Mouse (Mus musculus) intestine, embryonic 16.5 days (tissue): ENCODE results near the gene Wdr92. TPM values are rescaled to one million over a fixed set of nuclear protein-coding genes. Genes with fewer than 3 reads are reported as not detected.
"Not testable (repeated sequence)": the region's sequence is repeated elsewhere in the genome, so short reads cannot be mapped to it uniquely, and the experiment has no call there.

ENCODE experiments used
- ATAC-seq: fragments of 200-750 bp; cut with Nextera tagmentation; 2 replicates; pipeline ENCODE4 v1.8.0; 2017; ENCODE audit warnings: moderate TSS enrichment, moderate library complexity
- H3K27ac ChIP-seq: fragments of 300-500 bp; sonication (generic); 2 replicates; pipeline ENCODE4 v1.5.1; 2014; ENCODE audit warnings: mild to moderate bottlenecking, low read length
- H3K27me3 ChIP-seq: fragments of 300-500 bp; sonication (generic); replicated peaks from 2 replicates; pipeline ENCODE4 v1.6.1; 2014; ENCODE audit warnings: low read length, control low read depth, mixed read lengths; ENCODE audit not compliant: control insufficient read depth, insufficient read depth
- H3K36me3 ChIP-seq: fragments of 300-500 bp; sonication (generic); 2 replicates; pipeline ENCODE4 v1.6.1; 2014; ENCODE audit warnings: low read length, control low read depth; ENCODE audit not compliant: control insufficient read depth, insufficient read depth
- H3K4me1 ChIP-seq: fragments of 300-500 bp; sonication (generic); 2 replicates; pipeline ENCODE4 v1.6.1; 2014; ENCODE audit warnings: low read length, control low read depth, mixed read lengths; ENCODE audit not compliant: control insufficient read depth, insufficient read depth
- H3K4me2 ChIP-seq: fragments of 300-500 bp; sonication (generic); 2 replicates; pipeline ENCODE4 v1.6.1; 2014; ENCODE audit warnings: low read depth, low read length, control low read depth
- H3K4me3 ChIP-seq: fragments of 300-500 bp; sonication (generic); 2 replicates; pipeline ENCODE4 v1.5.1; 2014; ENCODE audit warnings: mild to moderate bottlenecking, low read length
- H3K9ac ChIP-seq: fragments of 300-500 bp; sonication (generic); 2 replicates; pipeline ENCODE4 v1.6.1; 2014; ENCODE audit warnings: low read depth, low read length
- H3K9me3 ChIP-seq: fragments of 300-500 bp; sonication (generic); 2 replicates; pipeline ENCODE4 v1.6.1; 2016; ENCODE audit warnings: low read length, control low read depth; ENCODE audit not compliant: control insufficient read depth
- WGBS: fragments of 180-500 bp; shearing (Covaris S2); extraction: QIAGEN DNeasy Blood & Tissue Kit; methylation state at CpG from one replicate; pipeline ENCODE4 v1.1.7; 2014; 5-methylcytosine and 5-hydroxymethylcytosine counted together
- polyA plus RNA-seq: library from polyadenylated mRNA; unstranded; fragments of >200 nt; fragmentation: Nextera tagmentation; extraction: Ambion mirVana; gene quantifications from 2 replicates; pipeline ENCODE4 v1.2.1, GENCODE M21; 2015

The Wdr92 gene
- polyA plus RNA-seq, 1 experiment from 2014 or later, result 25.3 TPM

DNA sequence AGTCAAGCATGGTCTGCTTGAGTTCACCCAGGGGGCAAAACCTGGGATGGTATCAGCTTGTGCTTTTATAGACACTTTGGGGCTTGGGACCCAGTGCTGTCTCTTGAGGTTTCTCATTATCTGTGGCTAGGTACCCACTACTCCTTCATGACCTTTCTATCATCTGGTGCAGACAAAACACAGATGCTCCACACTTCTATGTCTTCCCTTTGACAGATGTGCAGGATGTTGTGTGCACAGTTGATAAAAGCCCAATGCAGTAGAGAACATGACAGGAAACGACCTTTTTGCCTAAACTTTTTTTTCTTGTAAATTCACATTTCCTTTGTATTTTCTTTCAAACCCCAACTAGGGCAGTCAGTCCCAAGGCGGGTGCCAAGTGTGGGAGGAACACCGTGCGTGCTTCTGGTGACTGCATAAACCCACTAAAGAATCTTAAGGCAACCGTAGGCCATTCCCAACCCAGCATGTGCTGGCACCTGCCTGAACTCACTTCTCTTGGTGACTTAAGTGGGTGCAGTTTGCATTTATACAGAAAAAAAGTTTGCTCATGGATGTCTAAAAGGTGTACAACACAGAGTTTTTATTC lies 54.6 kb downstream of the Wdr92 start:
- no peak for ATAC-seq
- Histone ChIP-seq H3K27me3 (no peaks in the 10 kb centered on the region), H3K4me3 (no peak overlapping the region), H3K27ac (no peak overlapping the region), H3K9ac (no peak overlapping the region), H3K36me3 (peaks cover 5% of the 10 kb centered on the region; the same call in 1 of the 2 replicates), H3K4me2 (no peak overlapping the region), H3K4me1 (no peaks in the 10 kb centered on the region), H3K9me3 (no peaks in the 10 kb centered on the region)
- 72% methylated on average over 5 of the region's 5 CpGs for WGBS

DNA sequence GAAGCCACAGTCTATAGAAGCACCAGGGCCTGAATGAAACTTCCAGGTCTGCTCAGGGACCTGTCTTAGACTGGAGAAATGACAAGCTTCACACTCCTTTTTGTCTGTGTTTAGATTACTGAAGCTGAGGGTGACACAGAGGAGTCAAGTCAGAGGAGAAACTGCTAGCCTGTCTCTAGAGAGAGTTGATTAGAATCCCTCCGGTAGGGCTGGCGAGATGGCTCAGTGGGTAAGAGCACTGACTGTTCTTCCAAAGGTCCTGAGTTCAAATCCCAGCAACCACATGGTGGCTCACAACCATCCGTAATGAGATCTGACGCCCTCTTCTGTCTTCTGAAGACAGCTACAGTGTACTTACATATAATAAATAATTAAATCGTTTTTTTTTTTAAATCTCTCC lies 56.7 kb downstream of the Wdr92 start:
- not testable (repeated sequence) for H3K4me2 ChIP-seq, H3K9ac ChIP-seq, H3K36me3 ChIP-seq, H3K27ac ChIP-seq, H3K4me1 ChIP-seq, H3K4me3 ChIP-seq, H3K9me3 ChIP-seq, ATAC-seq, H3K27me3 ChIP-seq
- 87% methylated on average over 5 of the region's 5 CpGs for WGBS

DNA sequence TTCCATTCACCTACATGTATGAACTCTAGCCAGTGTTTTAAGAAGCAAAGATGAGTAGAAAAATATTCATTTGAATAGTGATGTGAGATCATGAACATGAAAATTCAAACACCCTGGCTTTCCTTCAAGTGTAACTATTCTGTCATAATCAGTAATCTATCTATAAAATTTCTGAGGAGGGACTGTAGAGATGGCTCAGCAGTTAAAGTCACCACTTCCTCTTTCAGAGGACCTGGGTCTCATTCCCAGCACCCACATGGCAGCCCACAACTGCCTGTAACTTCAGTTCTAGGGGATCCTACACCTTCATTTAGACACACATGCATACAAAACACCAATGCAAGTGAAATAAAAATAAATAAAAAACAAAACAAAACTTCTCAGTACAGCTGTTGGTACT lies 66.8 kb downstream of the Wdr92 start:
- no peak overlapping the region for H3K4me2 ChIP-seq
- no peak for ATAC-seq
- H3K36me3 ChIP-seq, result no peaks in the 10 kb centered on the region
- H3K27me3 ChIP-seq, result no peaks in the 10 kb centered on the region
- H3K9ac ChIP-seq, result no peak overlapping the region
- no peak overlapping the region for H3K27ac ChIP-seq
- H3K9me3 ChIP-seq, result no peaks in the 10 kb centered on the region
- H3K4me3 ChIP-seq, result no peak overlapping the region
- H3K4me1 ChIP-seq, result no peaks in the 10 kb centered on the region

DNA sequence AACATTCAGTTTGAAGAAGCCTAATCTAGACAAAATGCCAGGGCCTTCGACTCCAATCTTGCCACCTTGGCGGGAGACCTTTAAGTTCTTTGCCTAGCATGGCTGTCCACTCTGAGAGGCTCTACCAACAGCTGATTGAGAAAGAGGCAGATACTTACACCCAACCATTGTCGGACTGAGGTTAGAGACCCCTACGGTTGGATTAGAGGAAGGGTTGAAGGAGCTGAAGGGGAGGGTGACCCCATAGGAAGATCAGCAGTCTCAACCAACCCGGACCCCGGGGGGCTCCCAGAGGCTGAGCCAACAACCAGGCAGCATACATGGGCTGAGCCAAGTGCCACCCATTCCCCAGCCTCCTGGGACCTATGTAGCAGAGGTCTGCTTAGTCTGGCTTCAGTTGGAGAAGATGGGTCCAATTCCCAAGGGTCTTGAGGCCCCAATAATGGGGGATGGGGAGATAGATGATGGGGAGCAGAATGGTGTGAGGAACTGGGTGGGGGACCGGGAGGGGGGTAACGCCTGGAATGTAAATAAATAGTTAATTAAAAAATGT lies 75.0 kb downstream of the Wdr92 start:
- H3K36me3 ChIP-seq, result no peaks in the 10 kb centered on the region
- peak; percentile 71 for ATAC-seq
- no peaks in the 10 kb centered on the region for H3K27me3 ChIP-seq
- H3K27ac ChIP-seq, result no peak overlapping the region
- WGBS, result 53% methylated on average over 8 of the region's 8 CpGs
- H3K4me1 ChIP-seq, result peaks cover 4% of the 10 kb centered on the region; the same call in 1 of the 2 replicates
- peak overlapping the region; percentile 92 for H3K9ac ChIP-seq
- H3K4me2 ChIP-seq, result peak overlapping the region; percentile 61
- H3K9me3 ChIP-seq, result no peaks in the 10 kb centered on the region
- peak overlapping the region; percentile 87 for H3K4me3 ChIP-seq

DNA sequence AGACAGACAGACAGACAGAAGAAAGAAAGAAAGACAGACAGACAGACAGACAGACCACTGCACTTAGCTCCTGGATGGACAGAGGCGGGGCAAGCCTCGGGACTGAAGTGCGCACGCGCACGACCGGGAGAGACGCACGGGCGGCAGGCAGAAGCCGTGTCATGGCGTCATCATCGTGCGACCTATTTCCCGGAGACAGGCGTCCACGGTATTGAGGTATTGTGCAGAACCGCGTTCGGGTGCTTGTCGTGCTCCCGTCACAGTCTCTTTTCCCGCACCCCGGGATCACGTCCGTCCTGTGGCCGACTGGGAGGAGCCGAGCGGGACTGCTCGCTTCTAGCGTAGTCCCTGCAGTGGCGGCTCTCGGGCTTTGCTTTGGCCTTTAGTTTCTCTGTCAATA lies 75.5 kb downstream of the Wdr92 start, which contains the start of gene C1d:
Gene C1d, plus strand, starts transcription at position 137 of the 400 bp plus-strand sequence.
- peak; percentile 91 for ATAC-seq
- peak within 1 kb of the TSS; percentile 61 for H3K4me2 ChIP-seq
- WGBS, result under 1% methylated on average over 33 of the region's 33 CpGs
- H3K9me3 ChIP-seq, result no peaks in the 10 kb centered on the region
- H3K4me3 ChIP-seq, result peak within 1 kb of the TSS; percentile 87
- no peaks in the 10 kb centered on the region for H3K36me3 ChIP-seq
- peaks cover 4% of the 10 kb centered on the region; the same call in 1 of the 2 replicates for H3K4me1 ChIP-seq
- H3K9ac ChIP-seq, result peak within 1 kb of the TSS; percentile 92
- H3K27me3 ChIP-seq, result no peaks in the 10 kb centered on the region
- peak within 1 kb of the TSS; percentile 93 for H3K27ac ChIP-seq

DNA sequence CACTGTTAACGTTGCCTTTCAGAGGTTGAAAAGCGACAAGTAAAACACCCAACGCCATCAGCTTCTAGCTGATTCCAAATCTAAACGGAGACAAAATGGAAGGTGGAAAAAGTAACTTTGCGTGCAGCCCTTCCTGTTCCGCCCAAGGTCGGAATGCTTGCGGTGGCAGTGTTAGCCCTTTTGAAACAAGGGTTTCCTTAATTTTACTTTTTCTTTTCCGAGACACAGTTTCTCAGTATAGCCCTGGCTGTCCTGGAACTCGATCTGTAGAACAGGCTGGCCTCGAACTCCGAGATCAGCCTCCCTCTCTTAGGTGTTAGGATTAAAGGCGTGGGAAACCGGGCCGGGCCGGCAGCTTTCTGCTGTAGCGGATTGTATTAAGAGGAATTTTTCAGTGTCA lies 76.0 kb downstream of the Wdr92 start:
- WGBS, result under 1% methylated on average over 17 of the region's 17 CpGs
- ATAC-seq, result peak; percentile 63
- peaks cover 4% of the 10 kb centered on the region; the same call in 1 of the 2 replicates for H3K4me1 ChIP-seq

DNA sequence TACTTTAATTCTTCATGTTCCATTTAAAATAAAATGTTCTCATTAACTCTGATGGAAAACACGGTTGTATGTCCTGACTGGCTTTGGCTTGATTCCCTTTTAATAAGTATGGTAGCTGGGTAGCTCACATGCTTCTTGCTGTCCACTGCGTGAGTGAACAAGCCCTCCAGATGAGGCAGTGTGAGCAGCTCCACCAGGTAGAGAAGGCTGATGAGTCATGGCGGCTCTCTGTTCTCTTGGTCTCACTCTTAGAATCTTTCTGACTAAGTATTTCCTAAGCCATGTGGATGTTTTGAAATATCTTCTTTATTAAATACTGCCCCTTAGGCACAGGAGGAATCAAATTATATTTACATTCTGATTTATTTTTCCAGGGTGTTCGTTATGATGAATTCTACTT lies 85.3 kb downstream of the Wdr92 start:
- H3K9ac ChIP-seq, result no peak overlapping the region
- no peaks in the 10 kb centered on the region for H3K27me3 ChIP-seq
- H3K4me1 ChIP-seq, result no peaks in the 10 kb centered on the region
- H3K4me3 ChIP-seq, result no peak overlapping the region
- ATAC-seq, result no peak
- H3K27ac ChIP-seq, result no peak overlapping the region
- 92% methylated on average over 4 of the region's 4 CpGs for WGBS
- no peak overlapping the region for H3K4me2 ChIP-seq
- no peaks in the 10 kb centered on the region for H3K36me3 ChIP-seq
- no peaks in the 10 kb centered on the region for H3K9me3 ChIP-seq

More for the DNA sequence above, 76.0 kb downstream of the Wdr92 start:
- peak overlapping the region; percentile 87 for H3K4me3 ChIP-seq
- no peaks in the 10 kb centered on the region for H3K9me3 ChIP-seq
- H3K27me3 ChIP-seq, result no peaks in the 10 kb centered on the region
- H3K4me2 ChIP-seq, result peak overlapping the region; percentile 55
- no peaks in the 10 kb centered on the region for H3K36me3 ChIP-seq
- peak overlapping the region; percentile 93 for H3K27ac ChIP-seq
- peak overlapping the region; percentile 92 for H3K9ac ChIP-seq

DNA sequence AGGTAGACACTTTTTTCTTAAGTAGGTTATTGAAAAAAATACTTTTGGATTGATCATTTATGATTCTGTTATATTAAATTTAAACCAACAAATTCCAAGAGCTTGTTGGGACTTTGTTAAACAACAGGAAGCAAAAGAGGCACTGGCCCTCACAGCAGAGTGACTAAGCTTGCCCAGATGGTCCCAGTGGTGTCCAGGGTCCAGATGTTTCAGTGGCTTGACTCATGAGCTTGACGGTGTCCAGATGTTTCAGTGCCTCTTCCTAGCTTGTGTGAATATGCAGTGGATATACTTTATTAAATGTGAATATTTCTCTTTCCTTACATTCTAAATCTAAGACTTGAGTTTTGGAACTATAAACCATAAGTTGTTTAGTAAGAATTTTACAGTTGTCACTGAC lies 86.9 kb downstream of the Wdr92 start:
- Histone ChIP-seq H3K4me3 (no peak overlapping the region), H3K9ac (no peak overlapping the region), H3K4me2 (no peak overlapping the region), H3K27ac (no peak overlapping the region), H3K4me1 (no peaks in the 10 kb centered on the region), H3K27me3 (no peaks in the 10 kb centered on the region), H3K36me3 (no peaks in the 10 kb centered on the region), H3K9me3 (no peaks in the 10 kb centered on the region)
- ATAC-seq, result no peak
- 78% methylated on average over 1 of the region's 1 CpGs for WGBS

DNA sequence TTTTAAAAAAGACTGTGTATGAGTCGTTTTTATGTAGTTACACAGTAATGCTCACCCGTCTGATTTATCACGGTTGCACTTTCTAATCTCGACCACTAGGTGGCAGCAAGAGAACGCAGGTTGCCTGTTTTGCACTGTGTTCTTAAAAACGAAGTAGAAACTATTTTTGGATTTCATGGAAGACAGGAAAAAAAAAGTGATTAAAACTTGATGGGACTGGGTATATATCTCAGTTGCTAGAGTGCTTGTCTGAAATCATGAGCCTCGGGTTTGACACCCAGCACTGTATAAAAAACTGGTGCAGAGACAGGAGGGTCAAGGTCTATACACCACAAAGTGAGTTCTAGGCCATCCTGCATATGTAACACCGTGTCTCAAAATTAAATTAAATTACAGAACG lies 98.1 kb downstream of the Wdr92 start:
- ATAC-seq, result peak; percentile 65; the same call in 1 of the 2 replicates
- Histone ChIP-seq H3K4me1 (no peaks in the 10 kb centered on the region), H3K9ac (no peak overlapping the region), H3K4me2 (no peak overlapping the region), H3K27ac (no peak overlapping the region), H3K4me3 (no peak overlapping the region), H3K9me3 (no peaks in the 10 kb centered on the region), H3K36me3 (no peaks in the 10 kb centered on the region), H3K27me3 (no peaks in the 10 kb centered on the region)
- 14% methylated on average over 9 of the region's 9 CpGs for WGBS
